Mouse (Mus musculus) midbrain, embryonic 16.5 days (tissue): ENCODE data around the gene Cmtm3. TPM values are rescaled to one million over a fixed set of nuclear protein-coding genes. Genes with fewer than 3 reads are reported as not detected.

Experiments used
- ATAC-seq: fragments of 200-750 bp; cut with Nextera tagmentation; 2 replicates; pipeline ENCODE4 v1.8.0; 2017; ENCODE audit warnings: moderate TSS enrichment
- H3K27ac ChIP-seq: fragments of 300-500 bp; sonication (generic); 2 replicates; pipeline ENCODE4 v1.5.1; 2014; ENCODE audit warnings: mild to moderate bottlenecking, low read length, mixed read lengths
- H3K27me3 ChIP-seq: fragments of 300-500 bp; sonication (generic); 2 replicates; pipeline ENCODE4 v1.6.1; 2014; ENCODE audit warnings: low read depth, low read length, mixed read lengths; ENCODE audit not compliant: control insufficient read depth, insufficient read depth
- H3K36me3 ChIP-seq: fragments of 300-500 bp; sonication (generic); 2 replicates; pipeline ENCODE4 v1.6.1; 2014; ENCODE audit warnings: mild to moderate bottlenecking, low read length, moderate library complexity, mixed read lengths; ENCODE audit not compliant: control insufficient read depth, insufficient read depth
- H3K4me1 ChIP-seq: fragments of 300-500 bp; sonication (generic); 2 replicates; pipeline ENCODE4 v1.6.1; 2014; ENCODE audit warnings: mild to moderate bottlenecking, low read length, mixed read lengths; ENCODE audit not compliant: control insufficient read depth, insufficient read depth
- H3K4me2 ChIP-seq: fragments of 300-500 bp; sonication (generic); 2 replicates; pipeline ENCODE4 v1.6.1; 2014; ENCODE audit warnings: mild to moderate bottlenecking, low read length, mixed read lengths
- H3K4me3 ChIP-seq: fragments of 300-500 bp; sonication (generic); 2 replicates; pipeline ENCODE4 v1.5.1; 2014; ENCODE audit warnings: low read depth, mild to moderate bottlenecking, low read length, moderate library complexity, mixed read lengths
- H3K9ac ChIP-seq: fragments of 300-500 bp; sonication (generic); 2 replicates; pipeline ENCODE4 v1.6.1; 2014; ENCODE audit warnings: low read depth, low read length, mixed read lengths
- H3K9me3 ChIP-seq: fragments of 300-500 bp; sonication (generic); replicated peaks from 2 replicates; pipeline ENCODE4 v1.6.1; 2014; ENCODE audit warnings: mild to moderate bottlenecking, low read length, mixed read lengths; ENCODE audit not compliant: control insufficient read depth, poor library complexity, severe bottlenecking
- WGBS: fragments of 180-500 bp; shearing (Covaris S2); extraction: QIAGEN DNeasy Blood & Tissue Kit; methylation state at CpG from one replicate; pipeline ENCODE4 v1.1.7; 2014; 5-methylcytosine and 5-hydroxymethylcytosine counted together
- polyA plus RNA-seq: library from polyadenylated mRNA; unstranded; fragments of >200 nt; fragmentation: Nextera tagmentation; extraction: Ambion mirVana; gene quantifications from 2 replicates; pipeline ENCODE4 v1.2.1, GENCODE M21; 2015

The Cmtm3 gene
- polyA plus RNA-seq, 1 experiment from 2014 or later: 37.0 TPM

GRCm38 (mm10) chr8:104340233-104341105, 1.3 kb downstream of the Cmtm3 start:
- ATAC-seq: peak; percentile 81
- WGBS: 0% methylated on average over 49 of the region's 54 CpGs
- no peaks in the 10 kb centered on the region for H3K36me3 ChIP-seq
- peaks cover 8% of the 10 kb centered on the region for H3K4me1 ChIP-seq
- peak overlapping the region; percentile 56 for H3K4me3 ChIP-seq
- H3K9ac ChIP-seq: peak overlapping the region; percentile 73
- H3K9me3 ChIP-seq: no peaks in the 10 kb centered on the region
- H3K4me2 ChIP-seq: peak overlapping the region; percentile 86
- peak overlapping the region; percentile 19; the same call in 1 of the 2 replicates for H3K27ac ChIP-seq
- H3K27me3 ChIP-seq: no peaks in the 10 kb centered on the region

GRCm38 (mm10) chr8:104341106-104341561, 1.9 kb downstream of the Cmtm3 start:
- Histone ChIP-seq H3K27me3 (no peaks in the 10 kb centered on the region), H3K27ac (peak overlapping the region; percentile 19; the same call in 1 of the 2 replicates), H3K4me1 (peaks cover 8% of the 10 kb centered on the region), H3K9ac (peak overlapping the region; percentile 73), H3K4me2 (peak overlapping the region; percentile 86), H3K4me3 (peak overlapping the region; percentile 56), H3K36me3 (no peaks in the 10 kb centered on the region), H3K9me3 (no peaks in the 10 kb centered on the region)
- peak; percentile 70 for ATAC-seq
- under 1% methylated on average over 20 of the region's 24 CpGs for WGBS

GRCm38 (mm10) chr8:104341678-104342077, 2.5 kb downstream of the Cmtm3 start:
- Histone ChIP-seq H3K36me3 (no peaks in the 10 kb centered on the region), H3K27ac (no peak overlapping the region), H3K9ac (no peak overlapping the region), H3K27me3 (no peaks in the 10 kb centered on the region), H3K4me1 (peaks cover 8% of the 10 kb centered on the region), H3K4me2 (peak overlapping the region; percentile 86), H3K9me3 (no peaks in the 10 kb centered on the region), H3K4me3 (peak overlapping the region; percentile 56; the same call in 1 of the 2 replicates)
- 51% methylated on average over 6 of the region's 6 CpGs for WGBS
- peak; percentile 13; the same call in 1 of the 2 replicates for ATAC-seq

DNA sequence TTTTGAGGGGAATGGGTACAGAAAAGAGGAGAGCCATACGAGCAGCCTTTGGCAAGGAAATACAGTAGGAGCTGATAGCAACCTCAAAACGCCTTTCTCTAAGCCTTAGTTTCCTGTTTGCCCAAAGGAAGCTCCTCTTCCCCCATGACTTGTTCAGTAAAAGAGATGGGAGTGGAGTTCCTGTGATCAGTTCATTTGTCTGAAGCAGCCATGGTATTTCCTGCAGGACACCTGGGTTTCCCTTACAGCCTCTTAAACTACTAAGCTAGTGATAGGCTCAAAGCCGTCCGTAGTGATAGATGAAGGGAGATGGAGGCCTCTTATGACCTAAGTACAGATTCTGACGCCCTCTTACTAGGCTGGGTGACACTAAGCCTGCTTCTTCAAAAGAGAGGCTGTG, 3.2 kb downstream of the Cmtm3 start:
- no peak for ATAC-seq
- H3K36me3 ChIP-seq: no peaks in the 10 kb centered on the region
- no peak overlapping the region for H3K27ac ChIP-seq
- no peak overlapping the region for H3K9ac ChIP-seq
- no peaks in the 10 kb centered on the region for H3K9me3 ChIP-seq
- H3K4me3 ChIP-seq: no peak overlapping the region
- no peaks in the 10 kb centered on the region for H3K27me3 ChIP-seq
- WGBS: 83% methylated on average over 5 of the region's 5 CpGs
- no peak overlapping the region for H3K4me2 ChIP-seq
- peaks cover 8% of the 10 kb centered on the region for H3K4me1 ChIP-seq

DNA sequence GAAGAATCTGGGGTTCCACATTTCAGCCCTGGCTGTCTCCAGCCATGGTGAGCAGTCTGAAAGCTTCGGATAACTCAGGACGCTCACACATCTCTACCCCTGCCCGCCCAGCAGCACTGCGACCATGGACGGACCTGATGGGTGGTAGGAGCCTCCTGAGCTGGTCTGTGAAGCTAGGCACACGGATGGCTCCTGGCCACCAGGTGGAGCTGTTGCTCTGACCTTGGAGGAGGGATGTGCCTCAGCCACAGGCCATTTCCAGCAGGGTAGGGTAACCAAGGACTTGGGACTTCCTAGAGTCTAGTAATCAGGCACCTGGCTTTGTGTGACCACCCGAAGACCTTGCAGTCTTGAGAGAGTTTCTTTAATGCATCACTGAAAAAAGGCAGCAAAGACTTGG, 4.7 kb downstream of the Cmtm3 start:
- H3K4me1 ChIP-seq: peaks cover 8% of the 10 kb centered on the region
- no peak overlapping the region for H3K4me3 ChIP-seq
- H3K9ac ChIP-seq: no peak overlapping the region
- no peak overlapping the region for H3K4me2 ChIP-seq
- no peaks in the 10 kb centered on the region for H3K9me3 ChIP-seq
- H3K27me3 ChIP-seq: no peaks in the 10 kb centered on the region
- ATAC-seq: peak; percentile 57; the same call in 1 of the 2 replicates
- 0 out of 2 replicates have a peak, but pooled peaks cover 3% of the 10 kb centered on the region for H3K36me3 ChIP-seq
- WGBS: 9% methylated on average over 7 of the region's 7 CpGs
- no peak overlapping the region for H3K27ac ChIP-seq

GRCm38 (mm10) chr8:104344622-104345021, 5.4 kb downstream of the Cmtm3 start:
- no peak overlapping the region for H3K9ac ChIP-seq
- ATAC-seq: no peak
- H3K27me3 ChIP-seq: no peaks in the 10 kb centered on the region
- WGBS: 83% methylated on average over 5 of the region's 5 CpGs
- H3K9me3 ChIP-seq: no peaks in the 10 kb centered on the region
- no peak overlapping the region for H3K4me2 ChIP-seq
- peaks cover 7% of the 10 kb centered on the region for H3K4me1 ChIP-seq
- 0 out of 2 replicates have a peak, but pooled peaks cover 3% of the 10 kb centered on the region for H3K36me3 ChIP-seq
- H3K4me3 ChIP-seq: no peak overlapping the region
- no peak overlapping the region for H3K27ac ChIP-seq

DNA sequence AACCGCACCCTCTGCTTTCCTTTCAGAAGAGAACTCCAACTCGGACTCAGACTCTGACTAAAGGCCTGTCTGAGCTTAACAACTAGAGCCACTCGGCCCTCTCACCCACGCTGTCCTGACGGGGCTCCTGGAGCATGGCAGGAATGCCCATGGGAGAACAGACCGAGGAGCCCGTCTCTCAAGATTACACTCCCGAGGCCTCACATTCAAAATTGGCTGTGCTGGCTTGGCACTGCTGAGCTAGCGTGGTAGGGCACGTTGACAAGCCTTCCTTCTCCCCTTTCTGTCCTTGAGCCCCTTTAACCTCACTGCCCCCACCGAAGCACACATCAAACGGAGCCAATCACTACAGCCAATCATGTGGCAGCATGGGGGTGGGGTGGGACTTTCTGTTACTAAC, 7.5 kb downstream of the Cmtm3 start:
- Histone ChIP-seq H3K9me3 (no peaks in the 10 kb centered on the region), H3K9ac (no peak overlapping the region), H3K4me2 (no peak overlapping the region), H3K27me3 (no peaks in the 10 kb centered on the region), H3K27ac (no peak overlapping the region), H3K36me3 (0 out of 2 replicates have a peak, but pooled peaks cover 3% of the 10 kb centered on the region), H3K4me1 (no peaks in the 10 kb centered on the region; the same call in 1 of the 2 replicates), H3K4me3 (no peak overlapping the region)
- 56% methylated on average over 12 of the region's 12 CpGs for WGBS
- no peak for ATAC-seq

DNA sequence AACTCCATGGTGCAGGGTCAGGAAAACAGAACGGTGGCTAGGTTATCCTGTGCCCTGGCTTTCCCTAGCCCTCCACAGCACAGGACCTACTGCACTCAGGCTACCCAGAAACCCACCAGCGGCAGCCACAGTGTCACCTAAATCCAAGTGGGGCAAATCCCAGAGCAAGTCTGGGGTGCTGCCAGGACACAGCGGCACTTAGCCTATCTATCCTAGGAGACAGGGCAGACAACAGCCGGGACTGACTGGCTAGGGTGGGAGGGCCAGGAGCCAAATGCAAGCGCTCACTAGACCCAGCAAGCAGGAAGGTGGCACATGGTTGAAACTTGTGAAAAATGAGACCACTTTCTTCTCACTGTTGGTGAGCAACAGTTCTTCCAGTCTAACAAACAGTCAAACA, 9.8 kb downstream of the Cmtm3 start:
- Histone ChIP-seq H3K4me1 (no peaks in the 10 kb centered on the region), H3K4me3 (no peak overlapping the region), H3K27me3 (no peaks in the 10 kb centered on the region), H3K36me3 (0 out of 2 replicates have a peak, but pooled peaks cover 3% of the 10 kb centered on the region), H3K9ac (no peak overlapping the region), H3K27ac (no peak overlapping the region), H3K4me2 (no peak overlapping the region), H3K9me3 (no peaks in the 10 kb centered on the region)
- whole genome bisulfite sequencing: 84% methylated on average over 5 of the region's 5 CpGs
- no peak for ATAC-seq

DNA sequence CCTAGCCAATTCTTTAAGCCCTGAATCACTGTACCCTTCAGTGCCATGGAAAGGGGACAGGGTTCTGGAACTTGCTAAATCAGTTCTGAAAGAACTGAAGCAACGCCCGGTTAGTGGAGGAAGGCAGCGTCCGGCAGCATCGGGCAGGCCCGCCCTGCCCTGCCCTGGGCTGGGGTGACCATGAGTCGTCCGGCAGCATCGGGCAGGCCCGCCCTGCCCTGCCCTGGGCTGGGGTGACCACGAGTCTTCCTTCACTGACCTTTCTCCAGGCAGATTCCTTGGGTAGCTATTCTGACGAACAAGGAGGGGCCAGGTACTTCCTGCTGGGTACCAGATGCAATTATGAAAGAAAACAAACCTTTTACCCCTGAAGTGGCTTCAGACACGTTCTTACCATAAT, 10.8 kb downstream of the Cmtm3 start:
- no peak overlapping the region for H3K9ac ChIP-seq
- no peaks in the 10 kb centered on the region for H3K9me3 ChIP-seq
- no peak overlapping the region for H3K27ac ChIP-seq
- no peak overlapping the region for H3K4me3 ChIP-seq
- H3K4me2 ChIP-seq: no peak overlapping the region
- H3K27me3 ChIP-seq: no peaks in the 10 kb centered on the region
- H3K36me3 ChIP-seq: peaks cover 6% of the 10 kb centered on the region; the same call in 1 of the 2 replicates
- ATAC-seq: no peak
- 87% methylated on average over 13 of the region's 13 CpGs for WGBS
- H3K4me1 ChIP-seq: no peaks in the 10 kb centered on the region
